In genomic region chr7:132804461-132804860, GRCm38 (mm10) we compare ENCODE assay signal across 11 mouse cellular contexts. TPM values are rescaled to one million over a fixed set of nuclear protein-coding genes. Genes with fewer than 3 reads are reported as not detected.
A peak's percentile ranks its signal among the peaks of the same experiment; 100 is the strongest.
DNase-seq lines count a peak whose midpoint lies in the region; ATAC-seq and TF ChIP-seq lines count a peak whose summit lies in the region.
"Had no signal": no experiment of that assay in that cellular context is flagged by ENCODE, and none has a peak within 500 bp of the region (broad histone marks: within the 10 kb centered on the region; RNA-seq: fewer than 3 reads in every experiment).

No protein-coding gene starts in this region.

- 85% methylated on average over 7 of the region's 7 CpGs for WGBS in hindbrain, postnatal 0 days
- 83% methylated on average over 7 of the region's 7 CpGs for WGBS in hindbrain, embryonic 12.5 days
- WGBS in macrophage (ENCODE audit: missing documents), result 76% methylated on average over 7 of the region's 7 CpGs

- H3K36me3 ChIP-seq in hindbrain, postnatal 0 days (ENCODE audit: insufficient read depth, low read length), result no peaks in the 10 kb centered on the region
- no peaks in the 10 kb centered on the region for H3K36me3 ChIP-seq in hindbrain, embryonic 12.5 days
- H3K36me3 ChIP-seq in macrophage (ENCODE audit: inconsistent target), result no peaks in the 10 kb centered on the region
- H3K36me3 ChIP-seq: lung, embryonic 15.5 days had no signal

- intact Hi-C loops in left cerebral cortex, postnatal 4 days (cut with DNase I), result no loop called here

- peaks cover 47% of the 10 kb centered on the region for H3K4me1 ChIP-seq in hindbrain, postnatal 0 days (ENCODE audit: insufficient read depth, low read length)
- H3K4me1 ChIP-seq in hindbrain, embryonic 12.5 days, result peaks cover 57% of the 10 kb centered on the region

- H3K9ac ChIP-seq in hindbrain, postnatal 0 days (replicated peaks; ENCODE audit: low read length), result no peak overlapping the region
- H3K9ac ChIP-seq in hindbrain, embryonic 12.5 days, result no peak overlapping the region
- H3K9ac ChIP-seq: lung, embryonic 15.5 days had no signal

- no peaks in the 10 kb centered on the region for H3K27me3 ChIP-seq in hindbrain, postnatal 0 days (ENCODE audit: insufficient read depth, low read length)
- H3K27me3 ChIP-seq in hindbrain, embryonic 12.5 days, result no peaks in the 10 kb centered on the region
- H3K27me3 ChIP-seq: lung, embryonic 15.5 days had no signal

- H3K4me2 ChIP-seq in hindbrain, postnatal 0 days (ENCODE audit: low read depth, low read length), result no peak overlapping the region
- H3K4me2 ChIP-seq in hindbrain, embryonic 12.5 days (replicated peaks), result no peak overlapping the region
- H3K4me2 ChIP-seq: lung, embryonic 15.5 days had no signal

- H3K27ac ChIP-seq in hindbrain, postnatal 0 days, result 0 out of 2 replicates have a peak overlapping the region, but pooled peaks have one; percentile 41
- H3K27ac ChIP-seq in hindbrain, embryonic 12.5 days, result no peak overlapping the region
- peak overlapping the region; percentile 75 for H3K27ac ChIP-seq in macrophage
- H3K27ac ChIP-seq: forebrain, embryonic 10.5 days; lung, embryonic 15.5 days had no signal

- no peak for TF ChIP-seq CTCF in hindbrain, postnatal 0 days (IDR thresholded peaks at IDR 0.05; ENCODE audit: low read depth)

- no peak overlapping the region for H3K4me3 ChIP-seq in hindbrain, postnatal 0 days (ENCODE audit: low read length)
- no peak overlapping the region for H3K4me3 ChIP-seq in hindbrain, embryonic 12.5 days
- H3K4me3 ChIP-seq in macrophage (ENCODE audit: inconsistent target), result no peak overlapping the region
- H3K4me3 ChIP-seq: forebrain, embryonic 10.5 days; lung, embryonic 15.5 days had no signal

- H3K79me2 ChIP-seq in macrophage (ENCODE audit: inconsistent target), result peaks cover 100% of the 10 kb centered on the region

- H3K9me3 ChIP-seq in hindbrain, postnatal 0 days (ENCODE audit: low read length), result no peaks in the 10 kb centered on the region
- no peaks in the 10 kb centered on the region for H3K9me3 ChIP-seq in hindbrain, embryonic 12.5 days (replicated peaks)
- H3K9me3 ChIP-seq: forebrain, embryonic 10.5 days; lung, embryonic 15.5 days had no signal

- ATAC-seq in hindbrain, postnatal 0 days, result no peak
- ATAC-seq in hindbrain, embryonic 12.5 days (ENCODE audit: low FRiP score), result no peak
- 0 out of 2 replicates have a peak, but pooled peaks have one; percentile 29 for ATAC-seq in erythroid progenitor cell, adult 5-6 weeks (replicated peaks; ENCODE audit: low FRiP score, poor library complexity, severe bottlenecking)

- DNase-seq in hindbrain, postnatal 0 days (ENCODE audit: low spot score), result no peak
- DNase-seq in lung, postnatal 36 days, result peak; percentile 39
- DNase-seq in lung, postnatal 14 days, result no peak
- no peak for DNase-seq in thymus, postnatal 10 days (ENCODE audit: low spot score in 2 of 2)
- DNase-seq in left cerebral cortex, postnatal 4 days, result no peak
- DNase-seq: adrenal gland, postnatal 25 days had no signal

RNA-seq across cellular contexts. Expression of gene Fam53b, which starts 9.2 kb away (rescaled TPM):
- 20.9 and 21.0 TPM in 2 replicates for total RNA-seq in hindbrain, postnatal 0 days (2014; rRNA removed)
- 10.2 and 12.9 TPM in 2 replicates for polyA plus RNA-seq in hindbrain, postnatal 0 days (2015; fragmentation: Nextera tagmentation; extraction: Ambion mirVana)
- polyA plus RNA-seq in hindbrain, embryonic 12.5 days (2016; fragmentation: Nextera tagmentation; extraction: Ambion mirVana), result 22.7 and 25.3 TPM in 2 replicates
- total RNA-seq in erythroid progenitor cell, adult 5-6 weeks (2015; ENCODE audit: low replicate concordance), result 241 and 246 TPM in 2 replicates
- 163 and 208 TPM in 2 replicates for total RNA-seq in erythroid progenitor cell, adult 5-6 weeks (2017; ENCODE audit: low replicate concordance)
- total RNA-seq in macrophage (2018; cell fraction: chromatin; rRNA removed), result 100 to 1,000 TPM in 13 of 26 experiments, 10 to 100 TPM in 13; 24.2 to 164 (median 103) TPM
- 10 to 100 TPM; 11.4 to 67.0 (median 51.9) TPM for total RNA-seq in macrophage (2018; cell fraction: cytosol; rRNA removed)
- 100 to 1,000 TPM in 8 of 26 experiments, 10 to 100 TPM in 18; 21.6 to 149 (median 81.0) TPM for total RNA-seq in macrophage (2018; cell fraction: nucleus; rRNA removed)
- 28.5 to 45.3 TPM (median 29.8 TPM) in 3 replicates for polyA plus RNA-seq in macrophage (2018)
- total RNA-seq in left cerebral cortex, postnatal 4 days (2021), result 10 to 100 TPM; 13.4 to 13.8 TPM

RNA-seq across cellular contexts. Expression of gene Eef1akmt2, which starts 48.0 kb away (rescaled TPM):
- total RNA-seq in hindbrain, postnatal 0 days (2014; rRNA removed), result 22.5 and 34.0 TPM in 2 replicates
- 76.7 and 78.2 TPM in 2 replicates for polyA plus RNA-seq in hindbrain, postnatal 0 days (2015; fragmentation: Nextera tagmentation; extraction: Ambion mirVana)
- polyA plus RNA-seq in hindbrain, embryonic 12.5 days (2016; fragmentation: Nextera tagmentation; extraction: Ambion mirVana), result 75.0 and 87.3 TPM in 2 replicates
- total RNA-seq in erythroid progenitor cell, adult 5-6 weeks (2015; ENCODE audit: low replicate concordance), result 4.7 and 8.0 TPM in 2 replicates
- 13.9 and 21.3 TPM in 2 replicates for total RNA-seq in erythroid progenitor cell, adult 5-6 weeks (2017; ENCODE audit: low replicate concordance)
- total RNA-seq in macrophage (2018; cell fraction: chromatin; rRNA removed), result 10 to 100 TPM; 16.6 to 67.7 (median 39.8) TPM
- 10 to 100 TPM in 25 of 26 experiments, 1 to 10 TPM in 1; 9.6 to 21.4 (median 15.7) TPM for total RNA-seq in macrophage (2018; cell fraction: cytosol; rRNA removed)
- 10 to 100 TPM; 12.7 to 46.5 (median 25.2) TPM for total RNA-seq in macrophage (2018; cell fraction: nucleus; rRNA removed)
- 15.2 to 18.8 TPM (median 17.1 TPM) in 3 replicates for polyA plus RNA-seq in macrophage (2018)
- 10 to 100 TPM; 41.2 to 41.6 TPM for total RNA-seq in left cerebral cortex, postnatal 4 days (2021)

RNA-seq across cellular contexts. Expression of gene Abraxas2, which starts 54.6 kb away (rescaled TPM):
- 22.2 and 23.6 TPM in 2 replicates for total RNA-seq in hindbrain, postnatal 0 days (2014; rRNA removed)
- 33.1 and 36.4 TPM in 2 replicates for polyA plus RNA-seq in hindbrain, postnatal 0 days (2015; fragmentation: Nextera tagmentation; extraction: Ambion mirVana)
- polyA plus RNA-seq in hindbrain, embryonic 12.5 days (2016; fragmentation: Nextera tagmentation; extraction: Ambion mirVana), result 35.8 and 36.2 TPM in 2 replicates
- total RNA-seq in erythroid progenitor cell, adult 5-6 weeks (2015; ENCODE audit: low replicate concordance), result 8.6 and 17.2 TPM in 2 replicates
- 3.6 and 9.0 TPM in 2 replicates for total RNA-seq in erythroid progenitor cell, adult 5-6 weeks (2017; ENCODE audit: low replicate concordance)
- 100 to 1,000 TPM in 6 of 26 experiments, 10 to 100 TPM in 20; 38.2 to 126 (median 79.0) TPM for total RNA-seq in macrophage (2018; cell fraction: chromatin; rRNA removed)
- total RNA-seq in macrophage (2018; cell fraction: cytosol; rRNA removed), result 10 to 100 TPM; 38.1 to 64.3 (median 54.7) TPM
- total RNA-seq in macrophage (2018; cell fraction: nucleus; rRNA removed), result 100 to 1,000 TPM in 1 of 26 experiments, 10 to 100 TPM in 25; 31.4 to 113 (median 66.4) TPM
- polyA plus RNA-seq in macrophage (2018), result 45.4 to 73.6 TPM (median 47.0 TPM) in 3 replicates
- 10 to 100 TPM; 27.5 to 29.9 TPM for total RNA-seq in left cerebral cortex, postnatal 4 days (2021)
